Mouse (Mus musculus) lung, postnatal 0 days (tissue): ENCODE results near the gene Stat3. TPM values are rescaled to one million over a fixed set of nuclear protein-coding genes. Genes with fewer than 3 reads are reported as not detected.

ENCODE experiments used
- ATAC-seq: fragments of 200-750 bp; cut with Nextera tagmentation; 2 replicates; pipeline ENCODE4 v1.8.0; 2017; ENCODE audit warnings: moderate library complexity
- DNase-seq: peaks from one replicate; pipeline ENCODE4 v3.0.0-alpha.2; 2016; ENCODE audit warnings: low spot score
- H3K27ac ChIP-seq: fragments of 300-500 bp; sonication (generic); 2 replicates; pipeline ENCODE4 v1.5.1; 2014; ENCODE audit warnings: antibody characterized with exemption, mild to moderate bottlenecking, low read length, mixed read lengths
- H3K27me3 ChIP-seq: fragments of 300-500 bp; sonication (generic); replicated peaks from 2 replicates; pipeline ENCODE4 v1.6.1; 2014; ENCODE audit warnings: low read length, mixed read lengths; ENCODE audit not compliant: insufficient read depth
- H3K36me3 ChIP-seq: fragments of 300-500 bp; sonication (generic); 2 replicates; pipeline ENCODE4 v1.6.1; 2014; ENCODE audit warnings: low read length, mixed read lengths; ENCODE audit not compliant: insufficient read depth
- H3K4me1 ChIP-seq: fragments of 300-500 bp; sonication (generic); 2 replicates; pipeline ENCODE4 v1.6.1; 2014; ENCODE audit warnings: antibody characterized with exemption, low read depth, low read length, mixed read lengths; ENCODE audit not compliant: insufficient read depth
- H3K4me2 ChIP-seq: fragments of 300-500 bp; sonication (generic); replicated peaks from 2 replicates; pipeline ENCODE4 v1.6.1; 2014; ENCODE audit warnings: low read depth, mild to moderate bottlenecking, low read length, moderate library complexity, mixed read lengths
- H3K4me3 ChIP-seq: fragments of 300-500 bp; sonication (generic); 2 replicates; pipeline ENCODE4 v1.5.1; 2014; ENCODE audit warnings: low read depth, low read length
- H3K9ac ChIP-seq: fragments of 300-500 bp; sonication (generic); replicated peaks from 2 replicates; pipeline ENCODE4 v1.6.1; 2014; ENCODE audit warnings: low read depth, mild to moderate bottlenecking
- H3K9me3 ChIP-seq: fragments of 300-500 bp; sonication (generic); 2 replicates; pipeline ENCODE4 v1.6.1; 2016; ENCODE audit warnings: low read length, mixed read lengths
- CTCF ChIP-seq: IDR thresholded peaks from 2 replicates; pipeline ENCODE4 v1.5.1; 2016; ENCODE audit warnings: antibody characterized with exemption, mild to moderate bottlenecking
- EP300 ChIP-seq: IDR thresholded peaks from 2 replicates; pipeline ENCODE4 v1.6.1; 2016; ENCODE audit warnings: antibody characterized with exemption, mild to moderate bottlenecking, control low read depth
- WGBS: fragments of 180-500 bp; shearing (Covaris S2); extraction: QIAGEN DNeasy Blood & Tissue Kit; methylation state at CpG from one replicate; pipeline ENCODE4 v1.1.7; 2014; 5-methylcytosine and 5-hydroxymethylcytosine counted together
- polyA plus RNA-seq: library from polyadenylated mRNA; unstranded; fragments of >200 nt; fragmentation: Nextera tagmentation; extraction: Ambion mirVana; gene quantifications from 2 replicates; pipeline ENCODE4 v1.2.1, GENCODE M21; 2015

Stat3 gene
- 100 and 120 TPM in 2 replicates for polyA plus RNA-seq

GRCm38 (mm10) chr11:100939512-100940151 lies at the start of gene Stat3:
Gene Stat3 (minus strand): TSS chr11:100939540.
- TF ChIP-seq EP300 (peak; percentile 99), CTCF (peak; percentile 26)
- DNase-seq (peak; percentile 100), ATAC-seq (peak; percentile 99)
- H3K36me3 ChIP-seq: no peaks in the 10 kb centered on the region
- peak within 1 kb of the TSS; percentile 99 for H3K9ac ChIP-seq
- WGBS: under 1% methylated on average over 27 of the region's 29 CpGs
- peak within 1 kb of the TSS; percentile 59 for H3K4me2 ChIP-seq
- H3K4me3 ChIP-seq: peak within 1 kb of the TSS; percentile 96
- H3K4me1 ChIP-seq: peaks cover 14% of the 10 kb centered on the region; the same call in 1 of the 2 replicates
- peak within 1 kb of the TSS; percentile 98 for H3K27ac ChIP-seq
- no peaks in the 10 kb centered on the region for H3K27me3 ChIP-seq
- no peaks in the 10 kb centered on the region for H3K9me3 ChIP-seq

GRCm38 (mm10) chr11:100988674-100989073 lies 49.3 kb upstream of the Stat3 start:
- DNase-seq: no peak
- Histone ChIP-seq H3K4me1 (no peaks in the 10 kb centered on the region), H3K4me3 (no peak overlapping the region), H3K36me3 (no peaks in the 10 kb centered on the region), H3K27me3 (no peaks in the 10 kb centered on the region), H3K9ac (no peak overlapping the region), H3K9me3 (no peaks in the 10 kb centered on the region), H3K27ac (no peak overlapping the region), H3K4me2 (no peak overlapping the region)
- WGBS: 77% methylated on average over 3 of the region's 3 CpGs
- ATAC-seq: no peak
- no peak for TF ChIP-seq CTCF
- TF ChIP-seq EP300: no peak

GRCm38 (mm10) chr11:100985607-100986006 lies 46.3 kb upstream of the Stat3 start:
- no peak for ATAC-seq
- DNase-seq: no peak

GRCm38 (mm10) chr11:100983778-100984131 lies 44.4 kb upstream of the Stat3 start:
- no peak overlapping the region for H3K27ac ChIP-seq
- DNase-seq (no peak), ATAC-seq (no peak)
- H3K4me2 ChIP-seq: no peak overlapping the region
- 45% methylated on average over 7 of the region's 7 CpGs for WGBS
- no peaks in the 10 kb centered on the region for H3K9me3 ChIP-seq
- TF ChIP-seq CTCF (no peak), EP300 (no peak)
- H3K36me3 ChIP-seq: no peaks in the 10 kb centered on the region
- no peaks in the 10 kb centered on the region for H3K27me3 ChIP-seq
- H3K4me1 ChIP-seq: peaks cover 6% of the 10 kb centered on the region
- no peak overlapping the region for H3K9ac ChIP-seq
- no peak overlapping the region for H3K4me3 ChIP-seq

More at GRCm38 (mm10) chr11:100985607-100986006, 46.3 kb upstream of the Stat3 start:
- Histone ChIP-seq H3K27ac (no peak overlapping the region), H3K27me3 (no peaks in the 10 kb centered on the region), H3K9me3 (no peaks in the 10 kb centered on the region), H3K9ac (no peak overlapping the region), H3K36me3 (no peaks in the 10 kb centered on the region), H3K4me2 (no peak overlapping the region), H3K4me3 (no peak overlapping the region), H3K4me1 (peaks cover 3% of the 10 kb centered on the region)
- peak; percentile 62 for TF ChIP-seq CTCF
- no peak for TF ChIP-seq EP300
- 54% methylated on average over 3 of the region's 3 CpGs for WGBS

GRCm38 (mm10) chr11:100983125-100983777 lies 43.9 kb upstream of the Stat3 start:
- no peaks in the 10 kb centered on the region for H3K27me3 ChIP-seq
- ATAC-seq: peak; percentile 79
- WGBS: 3% methylated on average over 20 of the region's 20 CpGs
- H3K9ac ChIP-seq: peak overlapping the region; percentile 16; the same call in 1 of the 2 replicates
- H3K9me3 ChIP-seq: no peaks in the 10 kb centered on the region
- H3K4me3 ChIP-seq: peak overlapping the region; percentile 33
- peak overlapping the region; percentile 47; the same call in 1 of the 2 replicates for H3K27ac ChIP-seq
- H3K4me1 ChIP-seq: peaks cover 6% of the 10 kb centered on the region
- peak overlapping the region; percentile 56 for H3K4me2 ChIP-seq
- peak; percentile 93 for TF ChIP-seq CTCF
- TF ChIP-seq EP300: 0 out of 2 replicates have a peak, but pooled peaks have one; percentile 23
- H3K36me3 ChIP-seq: no peaks in the 10 kb centered on the region
- peak; percentile 87 for DNase-seq

GRCm38 (mm10) chr11:100982087-100982486 lies 42.7 kb upstream of the Stat3 start:
- Histone ChIP-seq H3K36me3 (no peaks in the 10 kb centered on the region), H3K4me3 (no peak overlapping the region), H3K9me3 (no peaks in the 10 kb centered on the region), H3K27me3 (no peaks in the 10 kb centered on the region), H3K9ac (no peak overlapping the region), H3K4me1 (peaks cover 6% of the 10 kb centered on the region), H3K27ac (no peak overlapping the region), H3K4me2 (no peak overlapping the region)
- 37% methylated on average over 8 of the region's 8 CpGs for WGBS
- no peak for TF ChIP-seq EP300
- TF ChIP-seq CTCF: peak; percentile 40
- ATAC-seq (no peak), DNase-seq (no peak)
